Mouse (Mus musculus) kidney, embryonic 14.5 days (tissue): ENCODE data around the gene Kif5c. TPM values are rescaled to one million over a fixed set of nuclear protein-coding genes. Genes with fewer than 3 reads are reported as not detected.

Experiments
- ATAC-seq: fragments of 200-750 bp; cut with Nextera tagmentation; 2 replicates; pipeline ENCODE4 v1.8.0; 2017; ENCODE audit warnings: moderate number of reproducible peaks, mild to moderate bottlenecking, moderate TSS enrichment, moderate library complexity; ENCODE audit not compliant: low FRiP score, low TSS enrichment
- H3K27ac ChIP-seq: fragments of 300-500 bp; sonication (generic); 2 replicates; pipeline ENCODE4 v1.5.1; 2014; ENCODE audit warnings: low read depth, mild to moderate bottlenecking, low read length, moderate library complexity, mixed read lengths
- H3K27me3 ChIP-seq: fragments of 300-500 bp; sonication (generic); 2 replicates; pipeline ENCODE4 v1.6.1; 2014; ENCODE audit warnings: mild to moderate bottlenecking, low read length; ENCODE audit not compliant: control insufficient read depth, insufficient read depth
- H3K36me3 ChIP-seq: fragments of 300-500 bp; sonication (generic); 2 replicates; pipeline ENCODE4 v1.6.1; 2014; ENCODE audit warnings: low read length, mixed read lengths; ENCODE audit not compliant: control insufficient read depth, insufficient read depth
- H3K4me1 ChIP-seq: fragments of 300-500 bp; sonication (generic); 2 replicates; pipeline ENCODE4 v1.6.1; 2014; ENCODE audit warnings: low read length, mixed read lengths; ENCODE audit not compliant: control insufficient read depth, insufficient read depth
- H3K4me2 ChIP-seq: fragments of 300-500 bp; sonication (generic); replicated peaks from 2 replicates; pipeline ENCODE4 v1.6.1; 2014; ENCODE audit warnings: low read depth, mild to moderate bottlenecking, low read length
- H3K4me3 ChIP-seq: fragments of 300-500 bp; sonication (generic); 2 replicates; pipeline ENCODE4 v1.5.1; 2014; ENCODE audit warnings: mild to moderate bottlenecking, low read length
- H3K9ac ChIP-seq: fragments of 300-500 bp; sonication (generic); 2 replicates; pipeline ENCODE4 v1.6.1; 2014; ENCODE audit warnings: low read depth, mild to moderate bottlenecking, low read length, moderate library complexity
- H3K9me3 ChIP-seq: fragments of 300-500 bp; sonication (generic); 2 replicates; pipeline ENCODE4 v1.6.1; 2016; ENCODE audit warnings: low read length; ENCODE audit not compliant: control insufficient read depth
- WGBS: fragments of 180-500 bp; shearing (Covaris S2); extraction: QIAGEN DNeasy Blood & Tissue Kit; methylation state at CpG from one replicate; pipeline ENCODE4 v1.1.7; 2014; 5-methylcytosine and 5-hydroxymethylcytosine counted together
- polyA plus RNA-seq: library from polyadenylated mRNA; unstranded; fragments of >200 nt; fragmentation: Nextera tagmentation; extraction: Ambion mirVana; gene quantifications from 2 replicates; pipeline ENCODE4 v1.2.1, GENCODE M21; 2014

The Kif5c gene
- polyA plus RNA-seq, 1 experiment from 2014 or later = 6.6 TPM

DNA sequence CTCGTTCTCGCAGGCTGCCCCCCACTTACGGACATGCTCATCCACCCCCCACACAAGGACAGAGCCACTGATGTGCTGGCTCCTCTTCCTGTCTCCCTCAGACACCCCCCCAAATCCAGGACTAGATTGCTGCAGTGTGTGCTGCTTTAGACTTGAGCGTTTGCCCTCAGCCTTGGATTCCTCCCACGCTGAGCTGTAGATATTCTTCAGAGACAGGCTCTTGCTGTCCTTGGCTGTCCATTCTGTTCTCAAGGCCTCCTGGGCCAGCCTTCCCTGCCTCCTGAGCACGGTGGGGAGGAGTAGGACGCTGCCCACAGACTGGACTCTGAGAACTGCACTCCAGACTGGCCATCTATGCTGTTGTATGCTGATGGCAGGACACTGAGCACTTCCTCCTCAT is 127.8 kb downstream of the Kif5c start:
- Histone ChIP-seq H3K4me2 (no peak overlapping the region), H3K36me3 (no peaks in the 10 kb centered on the region), H3K27ac (no peak overlapping the region), H3K4me1 (peaks cover 24% of the 10 kb centered on the region), H3K27me3 (no peaks in the 10 kb centered on the region), H3K9ac (no peak overlapping the region), H3K9me3 (no peaks in the 10 kb centered on the region), H3K4me3 (no peak overlapping the region)
- no peak for ATAC-seq
- WGBS = 49% methylated on average over 7 of the region's 7 CpGs

DNA sequence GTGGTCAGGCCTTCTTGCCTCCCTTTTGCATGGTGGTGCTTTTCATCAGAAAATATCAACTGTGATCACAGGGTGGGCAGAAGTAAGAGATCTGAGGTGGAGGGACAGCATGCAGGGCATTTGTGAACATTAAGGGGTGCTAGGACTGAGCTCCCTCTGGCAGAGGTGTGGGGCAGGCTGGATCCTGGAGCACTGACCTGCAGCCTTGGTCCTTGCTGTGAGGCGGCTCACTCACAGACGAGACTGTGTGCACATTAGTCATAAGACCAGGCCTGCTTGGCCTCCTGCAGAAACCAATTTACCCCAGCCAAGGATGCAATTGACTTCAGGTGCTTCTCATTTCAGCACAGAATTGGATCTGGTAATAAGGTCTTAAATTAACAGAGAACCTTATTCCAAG is 128.6 kb downstream of the Kif5c start:
- Histone ChIP-seq H3K36me3 (no peaks in the 10 kb centered on the region), H3K27me3 (no peaks in the 10 kb centered on the region), H3K9ac (no peak overlapping the region), H3K27ac (no peak overlapping the region), H3K4me3 (no peak overlapping the region), H3K9me3 (no peaks in the 10 kb centered on the region), H3K4me2 (no peak overlapping the region), H3K4me1 (peaks cover 24% of the 10 kb centered on the region)
- ATAC-seq = no peak
- WGBS = 73% methylated on average over 2 of the region's 2 CpGs

DNA sequence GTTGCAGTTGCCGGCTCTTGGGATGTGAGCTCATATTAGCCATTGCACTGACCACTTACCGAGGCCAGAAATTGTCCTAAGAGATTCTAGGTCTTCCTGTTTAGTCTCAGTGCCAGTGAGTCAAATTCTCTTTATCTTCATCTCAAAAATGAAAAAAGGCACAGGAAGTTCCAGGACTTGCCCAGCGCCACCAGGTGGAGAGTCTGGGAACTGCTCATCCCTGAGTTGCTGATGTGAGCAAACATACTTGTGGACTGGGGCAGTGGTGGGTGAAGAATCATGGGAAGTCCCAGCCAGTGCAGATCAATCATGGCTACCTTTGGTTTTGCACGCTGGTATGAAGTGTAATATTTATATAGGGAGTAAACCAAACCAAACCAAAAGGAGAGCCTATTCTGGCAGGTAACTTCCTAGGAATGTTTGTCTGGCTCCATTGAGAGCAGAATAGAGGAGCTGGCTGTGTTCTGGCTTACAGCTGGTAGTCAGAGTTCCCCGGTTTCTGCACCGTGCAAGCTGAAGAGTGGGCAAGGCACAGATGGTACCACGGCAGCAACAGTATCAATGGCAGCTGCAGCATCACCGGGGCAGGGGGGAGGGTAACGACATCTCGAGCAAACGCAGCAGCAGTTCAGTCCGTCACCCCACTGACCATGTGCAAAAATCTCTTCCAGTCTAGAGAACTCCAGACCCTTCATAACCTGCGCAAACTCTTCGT is 129.7 kb downstream of the Kif5c start:
- no peak overlapping the region for H3K9ac ChIP-seq
- 86% methylated on average over 14 of the region's 14 CpGs for WGBS
- H3K27me3 ChIP-seq = no peaks in the 10 kb centered on the region
- no peaks in the 10 kb centered on the region for H3K36me3 ChIP-seq
- H3K4me3 ChIP-seq = no peak overlapping the region
- no peaks in the 10 kb centered on the region for H3K9me3 ChIP-seq
- no peak overlapping the region for H3K27ac ChIP-seq
- peaks cover 13% of the 10 kb centered on the region for H3K4me1 ChIP-seq
- no peak for ATAC-seq
- H3K4me2 ChIP-seq = no peak overlapping the region

DNA sequence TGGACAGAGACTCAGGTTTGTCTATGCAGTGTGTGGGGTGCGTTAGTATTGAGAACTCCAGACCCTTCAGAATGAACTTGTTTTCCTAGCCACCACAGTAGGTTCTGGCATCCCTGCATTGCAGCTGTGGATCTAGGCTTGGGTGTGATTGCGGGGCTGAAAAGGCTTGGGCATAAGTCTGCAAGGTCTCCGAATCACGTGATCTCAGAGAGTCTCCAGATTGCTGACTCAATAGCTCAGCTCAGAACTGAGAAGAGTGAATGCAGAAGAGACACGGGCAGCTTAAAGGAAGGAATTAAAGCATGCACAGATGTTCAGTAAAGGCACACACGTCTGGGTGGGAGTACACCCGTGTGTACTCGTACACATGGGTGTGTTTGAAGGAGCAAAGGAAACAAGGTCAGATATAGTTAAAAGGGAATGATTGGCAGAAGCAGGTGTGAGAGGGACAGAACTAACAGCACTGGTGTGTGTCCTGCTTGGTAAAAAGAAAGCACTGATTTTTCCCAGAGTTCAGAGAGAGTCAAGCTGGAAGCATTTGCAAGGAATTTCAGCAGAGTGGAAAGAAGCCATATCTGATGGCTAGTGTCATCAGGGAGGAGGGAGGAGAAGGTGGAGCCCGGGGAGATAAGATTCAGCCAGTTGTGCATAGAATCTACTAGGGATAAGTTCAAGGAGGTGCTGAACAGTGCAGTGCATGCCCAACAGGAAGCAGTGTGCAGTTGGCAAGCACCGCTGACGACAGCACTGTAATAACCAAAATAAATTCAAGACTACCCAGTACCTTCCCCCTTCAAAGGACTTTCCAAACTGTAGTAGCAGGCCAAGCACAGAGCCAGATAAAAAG is 130.9 kb downstream of the Kif5c start:
- no peaks in the 10 kb centered on the region for H3K9me3 ChIP-seq
- H3K36me3 ChIP-seq = no peaks in the 10 kb centered on the region
- H3K4me1 ChIP-seq = peaks cover 4% of the 10 kb centered on the region; the same call in 1 of the 2 replicates
- no peaks in the 10 kb centered on the region for H3K27me3 ChIP-seq
- H3K4me2 ChIP-seq = no peak overlapping the region
- no peak overlapping the region for H3K27ac ChIP-seq
- WGBS = 81% methylated on average over 11 of the region's 11 CpGs
- no peak overlapping the region for H3K4me3 ChIP-seq
- H3K9ac ChIP-seq = no peak overlapping the region
- ATAC-seq = no peak

DNA sequence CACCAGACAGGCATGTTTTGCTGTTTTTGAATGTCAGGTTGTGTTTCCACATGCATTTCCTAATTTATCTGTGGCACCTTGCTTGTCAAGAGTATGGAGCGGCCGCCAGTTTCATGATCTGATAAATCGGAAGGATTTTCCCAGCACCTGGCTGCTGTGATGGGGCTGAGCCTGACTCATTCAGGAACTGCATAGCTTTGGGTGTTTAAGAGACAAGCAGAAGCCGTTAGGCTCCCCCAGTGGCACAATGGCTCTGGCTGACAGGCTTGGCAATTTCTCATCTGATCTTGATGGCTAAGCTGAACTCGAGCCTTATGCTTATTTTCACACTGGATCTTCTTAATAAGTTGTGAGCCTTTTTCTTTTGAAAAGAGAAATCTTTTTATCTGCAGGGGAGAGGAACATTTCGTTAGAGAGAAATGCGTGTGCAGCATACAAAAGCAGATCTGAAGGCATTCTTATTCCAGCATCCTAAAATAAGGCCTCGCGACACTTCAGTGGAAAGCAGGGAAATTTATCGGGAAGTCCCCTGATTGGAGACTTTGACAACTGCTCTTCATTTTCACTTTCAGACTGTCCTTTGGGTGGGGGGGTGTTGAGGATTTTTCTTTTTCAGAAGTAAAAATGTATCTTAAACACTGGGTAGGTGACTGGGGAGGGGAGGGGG is 132.6 kb downstream of the Kif5c start:
- H3K27me3 ChIP-seq = no peaks in the 10 kb centered on the region
- no peak overlapping the region for H3K4me2 ChIP-seq
- H3K4me3 ChIP-seq = no peak overlapping the region
- H3K4me1 ChIP-seq = peaks cover 4% of the 10 kb centered on the region; the same call in 1 of the 2 replicates
- no peaks in the 10 kb centered on the region for H3K9me3 ChIP-seq
- no peak for ATAC-seq
- H3K27ac ChIP-seq = no peak overlapping the region
- H3K9ac ChIP-seq = no peak overlapping the region
- no peaks in the 10 kb centered on the region for H3K36me3 ChIP-seq
- 81% methylated on average over 10 of the region's 10 CpGs for WGBS

DNA sequence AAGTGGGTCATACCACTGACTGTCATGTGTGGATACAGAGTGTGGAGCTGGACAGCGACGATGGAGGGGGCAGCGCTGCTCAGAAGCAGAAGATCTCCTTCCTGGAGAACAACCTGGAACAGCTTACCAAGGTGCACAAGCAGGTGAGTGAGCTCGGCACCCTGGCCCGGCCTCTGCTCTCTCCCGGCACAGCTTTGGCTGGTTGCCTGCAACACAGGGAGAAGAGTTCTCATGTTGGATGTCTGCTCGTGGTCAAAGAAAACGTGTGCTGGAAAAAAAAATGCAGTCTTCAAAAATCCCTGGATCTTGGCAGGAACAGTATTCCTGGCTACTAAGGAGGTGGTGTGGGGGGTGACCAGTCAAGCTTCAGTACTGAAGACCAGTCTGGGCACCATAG is 133.1 kb downstream of the Kif5c start:
- Histone ChIP-seq H3K4me2 (no peak overlapping the region), H3K36me3 (0 out of 2 replicates have a peak, but pooled peaks cover under 1% of the 10 kb centered on the region), H3K9me3 (no peaks in the 10 kb centered on the region), H3K4me3 (no peak overlapping the region), H3K27ac (no peak overlapping the region), H3K4me1 (peaks cover under 1% of the 10 kb centered on the region; the same call in 1 of the 2 replicates), H3K9ac (no peak overlapping the region), H3K27me3 (no peaks in the 10 kb centered on the region)
- ATAC-seq = no peak
- 83% methylated on average over 8 of the region's 8 CpGs for WGBS

DNA sequence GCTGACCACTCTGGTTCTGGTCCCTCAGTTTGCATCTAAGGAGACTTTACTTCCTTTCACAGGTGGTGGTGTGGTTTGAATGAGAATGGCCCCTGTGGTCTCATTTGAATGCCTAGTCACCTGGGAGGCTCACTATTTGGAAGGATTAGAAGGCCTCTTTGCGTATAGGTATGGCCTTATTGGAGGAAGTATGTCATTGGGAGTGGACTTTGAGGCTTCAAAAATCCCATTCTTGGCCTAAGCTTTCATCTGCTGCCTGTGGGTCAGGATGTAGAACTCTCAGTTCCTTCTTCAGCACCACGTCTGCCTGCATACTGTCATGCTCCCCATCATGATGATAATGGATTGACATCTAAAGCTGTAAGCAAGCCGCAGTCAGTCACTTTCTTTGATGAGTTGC is 134.0 kb downstream of the Kif5c start:
- H3K27ac ChIP-seq = no peak overlapping the region
- no peak overlapping the region for H3K4me3 ChIP-seq
- 97% methylated on average over 3 of the region's 3 CpGs for WGBS
- H3K36me3 ChIP-seq = 0 out of 2 replicates have a peak, but pooled peaks cover 2% of the 10 kb centered on the region
- H3K9me3 ChIP-seq = no peaks in the 10 kb centered on the region
- no peaks in the 10 kb centered on the region for H3K27me3 ChIP-seq
- no peak overlapping the region for H3K9ac ChIP-seq
- H3K4me1 ChIP-seq = no peaks in the 10 kb centered on the region
- no peak overlapping the region for H3K4me2 ChIP-seq
- ATAC-seq = no peak

DNA sequence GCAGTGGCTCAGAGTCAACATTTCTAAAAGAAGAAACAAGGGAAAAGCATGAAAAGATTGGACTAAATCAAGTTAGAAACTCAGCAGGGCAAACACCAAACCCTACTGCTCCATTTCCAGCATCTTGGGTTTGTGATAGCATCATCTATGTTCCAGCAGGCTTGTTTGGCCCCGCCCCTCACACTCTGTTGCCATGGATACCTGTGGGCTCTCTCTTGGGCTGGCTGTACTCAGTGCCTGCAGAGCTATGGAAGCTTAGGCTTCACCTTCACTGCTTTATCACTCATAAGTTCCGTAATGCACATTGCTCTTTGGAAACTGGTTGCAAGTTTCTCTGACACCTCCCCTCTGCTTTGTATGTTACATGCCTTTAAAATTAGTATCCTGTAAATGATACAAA is 136.0 kb downstream of the Kif5c start:
- WGBS = 60% methylated on average over 2 of the region's 2 CpGs
- 0 out of 2 replicates have a peak, but pooled peaks cover 2% of the 10 kb centered on the region for H3K36me3 ChIP-seq
- ATAC-seq = no peak

More for the DNA sequence above, 136.0 kb downstream of the Kif5c start:
- no peak overlapping the region for H3K9ac ChIP-seq
- H3K9me3 ChIP-seq = no peaks in the 10 kb centered on the region
- H3K27me3 ChIP-seq = no peaks in the 10 kb centered on the region
- H3K4me1 ChIP-seq = no peaks in the 10 kb centered on the region
- H3K4me2 ChIP-seq = no peak overlapping the region
- no peak overlapping the region for H3K27ac ChIP-seq
- H3K4me3 ChIP-seq = no peak overlapping the region
